In the genomic region with DNA sequence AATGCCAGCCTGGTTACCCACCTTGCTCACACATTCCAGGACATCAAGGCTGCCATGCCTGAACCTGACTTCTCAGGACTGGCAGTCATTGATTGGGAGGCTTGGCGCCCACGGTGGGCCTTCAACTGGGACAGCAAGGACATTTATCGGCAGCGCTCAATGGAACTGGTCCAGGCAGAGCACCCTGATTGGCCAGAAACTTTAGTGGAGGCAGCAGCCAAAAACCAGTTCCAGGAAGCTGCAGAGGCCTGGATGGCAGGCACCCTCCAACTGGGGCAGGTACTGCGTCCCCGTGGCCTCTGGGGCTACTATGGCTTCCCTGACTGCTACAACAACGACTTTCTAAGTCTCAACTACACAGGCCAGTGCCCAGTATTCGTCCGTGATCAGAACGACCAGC, we compare ENCODE assay signal across 12 mouse cellular contexts. TPM values are rescaled to one million over a fixed set of nuclear protein-coding genes. Genes with fewer than 3 reads are reported as not detected.
A peak's percentile ranks its signal among the peaks of the same experiment; 100 is the strongest.
DNase-seq lines count a peak whose midpoint lies in the region; ATAC-seq and TF ChIP-seq lines count a peak whose summit lies in the region.
"Had no signal": no experiment of that assay in that cellular context is flagged by ENCODE, and none has a peak within 500 bp of the region (broad histone marks: within the 10 kb centered on the region; RNA-seq: fewer than 3 reads in every experiment).

No protein-coding gene starts in this region.

- H3K27ac ChIP-seq in heart, postnatal 0 days (ENCODE audit: low read depth) = no peak overlapping the region
- no peak overlapping the region for H3K27ac ChIP-seq in limb, embryonic 13.5 days
- H3K27ac ChIP-seq in stomach, postnatal 0 days (replicated peaks) = peak overlapping the region; percentile 92; the same call in 1 of the 2 replicates

- DNase-seq in heart, postnatal 0 days (ENCODE audit: low spot score) = no peak
- DNase-seq in heart, adult 18-20 months = no peak
- DNase-seq in stomach, postnatal 0 days (ENCODE audit: low spot score) = no peak
- no peak for DNase-seq in right cerebral cortex, adult 18-20 months
- DNase-seq: cerebellum, postnatal 14 days; kidney, adult 9 months; lung, postnatal 10 days; thymus, postnatal 14 days had no signal

- no peaks in the 10 kb centered on the region for H3K27me3 ChIP-seq in heart, postnatal 0 days (ENCODE audit: control insufficient read depth, insufficient read depth, low read length)
- H3K27me3 ChIP-seq in megakaryocyte, embryonic 14.5 days (replicated peaks) = no peaks in the 10 kb centered on the region
- H3K27me3 ChIP-seq in limb, embryonic 13.5 days = no peaks in the 10 kb centered on the region
- no peaks in the 10 kb centered on the region for H3K27me3 ChIP-seq in stomach, postnatal 0 days (ENCODE audit: control insufficient read depth, insufficient read depth, low read length)
- H3K27me3 ChIP-seq: heart, embryonic 12.5 days had no signal

- no peak for ATAC-seq in heart, postnatal 0 days (ENCODE audit: insufficient read depth, low read depth)
- no peak for ATAC-seq in megakaryocyte, adult 5-6 weeks (ENCODE audit: poor library complexity, severe bottlenecking)
- no peak for ATAC-seq in limb, embryonic 13.5 days (ENCODE audit: low FRiP score, low read depth)
- ATAC-seq in stomach, postnatal 0 days (ENCODE audit: low FRiP score, low TSS enrichment) = no peak

- H3K4me3 ChIP-seq in heart, postnatal 0 days (ENCODE audit: low read depth, low read length) = no peak overlapping the region
- peak overlapping the region; percentile 66 for H3K4me3 ChIP-seq in megakaryocyte, embryonic 14.5 days (replicated peaks)
- no peak overlapping the region for H3K4me3 ChIP-seq in limb, embryonic 13.5 days
- peak overlapping the region; percentile 17 for H3K4me3 ChIP-seq in stomach, postnatal 0 days (ENCODE audit: low read depth, low read length)

- no peaks in the 10 kb centered on the region for H3K9me3 ChIP-seq in heart, postnatal 0 days (replicated peaks; ENCODE audit: control insufficient read depth, low read length)
- H3K9me3 ChIP-seq in megakaryocyte, embryonic 14.5 days = no peaks in the 10 kb centered on the region
- no peaks in the 10 kb centered on the region for H3K9me3 ChIP-seq in limb, embryonic 13.5 days
- no peaks in the 10 kb centered on the region for H3K9me3 ChIP-seq in stomach, postnatal 0 days (ENCODE audit: control insufficient read depth, low read length)
- H3K9me3 ChIP-seq: heart, embryonic 12.5 days had no signal

- 91% methylated on average over 10 of the region's 10 CpGs for WGBS in heart, postnatal 0 days
- 88% methylated on average over 10 of the region's 10 CpGs for WGBS in limb, embryonic 13.5 days
- WGBS in stomach, postnatal 0 days = 83% methylated on average over 10 of the region's 10 CpGs

- TF ChIP-seq CTCF in heart, postnatal 0 days (IDR thresholded peaks at IDR 0.05; ENCODE audit: low read depth) = no peak
- TF ChIP-seq CTCF in stomach, postnatal 0 days (IDR thresholded peaks at IDR 0.05; ENCODE audit: low read depth) = no peak

- H3K4me1 ChIP-seq in heart, postnatal 0 days (ENCODE audit: control insufficient read depth, insufficient read depth) = peaks cover 21% of the 10 kb centered on the region
- H3K4me1 ChIP-seq in megakaryocyte, embryonic 14.5 days = peaks cover 70% of the 10 kb centered on the region
- H3K4me1 ChIP-seq in limb, embryonic 13.5 days = peaks cover 61% of the 10 kb centered on the region
- peaks cover 8% of the 10 kb centered on the region for H3K4me1 ChIP-seq in stomach, postnatal 0 days (replicated peaks; ENCODE audit: control insufficient read depth, insufficient read depth)

- peaks cover 14% of the 10 kb centered on the region for H3K36me3 ChIP-seq in heart, postnatal 0 days (replicated peaks; ENCODE audit: control insufficient read depth, insufficient read depth, low read length)
- peaks cover 19% of the 10 kb centered on the region for H3K36me3 ChIP-seq in megakaryocyte, embryonic 14.5 days (replicated peaks; ENCODE audit: low read length)
- peaks cover 23% of the 10 kb centered on the region for H3K36me3 ChIP-seq in limb, embryonic 13.5 days
- H3K36me3 ChIP-seq in stomach, postnatal 0 days (ENCODE audit: control insufficient read depth, insufficient read depth, low read length) = no peaks in the 10 kb centered on the region

- no peak for TF ChIP-seq EP300 in heart, postnatal 0 days (IDR thresholded peaks at IDR 0.05; ENCODE audit: low read depth)
- no peak for TF ChIP-seq EP300 in stomach, postnatal 0 days (optimal IDR thresholded peaks at IDR 0.05)

- H3K9ac ChIP-seq in heart, postnatal 0 days (replicated peaks; ENCODE audit: low read depth, low read length) = no peak overlapping the region
- H3K9ac ChIP-seq in limb, embryonic 13.5 days = peak overlapping the region; percentile 36; the same call in 1 of the 2 replicates
- H3K9ac ChIP-seq in stomach, postnatal 0 days (ENCODE audit: low read length) = no peak overlapping the region

- H3K4me2 ChIP-seq in heart, postnatal 0 days (ENCODE audit: low read depth, low read length) = peak overlapping the region; percentile 62; the same call in 1 of the 2 replicates
- H3K4me2 ChIP-seq in limb, embryonic 13.5 days (replicated peaks) = peak overlapping the region; percentile 70
- peak overlapping the region; percentile 69 for H3K4me2 ChIP-seq in stomach, postnatal 0 days (replicated peaks; ENCODE audit: low read depth)

RNA-seq across cellular contexts. Expression of a gene that starts 0.8 kb away (rescaled TPM):
- 28.4 and 58.8 TPM in 2 replicates for total RNA-seq in heart, postnatal 0 days (2014; rRNA removed; ENCODE audit: low replicate concordance)
- 14.5 and 17.5 TPM in 2 replicates for polyA plus RNA-seq in heart, postnatal 0 days (2015; fragmentation: Nextera tagmentation; extraction: Ambion mirVana)
- total RNA-seq in heart, adult 18-20 months (2021) = 10 to 100 TPM; 16.1 to 20.1 TPM
- polyA plus RNA-seq in megakaryocyte, embryonic 14.5 days (2012; ENCODE audit: insufficient read depth, low replicate concordance) = 63.3 and 72.4 TPM in 2 replicates
- 7.2 and 15.3 TPM in 2 replicates for total RNA-seq in megakaryocyte, adult 5-6 weeks (2015)
- total RNA-seq in megakaryocyte, adult 5-6 weeks (2017) = 6.9 and 10.1 TPM in 2 replicates
- polyA plus RNA-seq in limb, embryonic 13.5 days (2015; fragmentation: Nextera tagmentation; extraction: Ambion mirVana) = 18.4 and 19.6 TPM in 2 replicates
- 13.3 and 14.7 TPM in 2 replicates for polyA plus RNA-seq in stomach, postnatal 0 days (2015; fragmentation: Nextera tagmentation; extraction: Ambion mirVana)

RNA-seq across cellular contexts. Expression of a gene that starts 1.1 kb away (rescaled TPM):
- total RNA-seq in heart, postnatal 0 days (2014; rRNA removed; ENCODE audit: low replicate concordance) = 14.0 and 21.3 TPM in 2 replicates
- 5.7 and 6.0 TPM in 2 replicates for polyA plus RNA-seq in heart, postnatal 0 days (2015; fragmentation: Nextera tagmentation; extraction: Ambion mirVana)
- 1 to 10 TPM; 3.4 to 5.1 TPM for total RNA-seq in heart, adult 18-20 months (2021)
- polyA plus RNA-seq in megakaryocyte, embryonic 14.5 days (2012; ENCODE audit: insufficient read depth, low replicate concordance) = 1.6 and 2.6 TPM in 2 replicates
- total RNA-seq in megakaryocyte, adult 5-6 weeks (2015) = 0.38 and 0.57 TPM in 2 replicates
- 0.98 and 0.99 TPM in 2 replicates for total RNA-seq in megakaryocyte, adult 5-6 weeks (2017)
- polyA plus RNA-seq in limb, embryonic 13.5 days (2015; fragmentation: Nextera tagmentation; extraction: Ambion mirVana) = 13.4 and 15.5 TPM in 2 replicates
- 7.2 and 8.0 TPM in 2 replicates for polyA plus RNA-seq in stomach, postnatal 0 days (2015; fragmentation: Nextera tagmentation; extraction: Ambion mirVana)

RNA-seq across cellular contexts. Expression of a gene that starts 2.7 kb away (rescaled TPM):
- 0.65 and 0.66 TPM in 2 replicates for total RNA-seq in heart, postnatal 0 days (2014; rRNA removed; ENCODE audit: low replicate concordance)
- polyA plus RNA-seq in heart, postnatal 0 days (2015; fragmentation: Nextera tagmentation; extraction: Ambion mirVana) = 0.29 and 0.44 TPM in 2 replicates
- under 1 TPM; 0.28 to 0.37 TPM for total RNA-seq in heart, adult 18-20 months (2021)
- 0.31 TPM in 1 of 2 replicates, not detected in the other for polyA plus RNA-seq in megakaryocyte, embryonic 14.5 days (2012; ENCODE audit: insufficient read depth, low replicate concordance)
- 1.5 and 1.9 TPM in 2 replicates for total RNA-seq in megakaryocyte, adult 5-6 weeks (2015)
- 0.18 and 0.57 TPM in 2 replicates for total RNA-seq in megakaryocyte, adult 5-6 weeks (2017)
- polyA plus RNA-seq in limb, embryonic 13.5 days (2015; fragmentation: Nextera tagmentation; extraction: Ambion mirVana) = 1.5 and 1.7 TPM in 2 replicates
- 1.3 and 1.4 TPM in 2 replicates for polyA plus RNA-seq in stomach, postnatal 0 days (2015; fragmentation: Nextera tagmentation; extraction: Ambion mirVana)

RNA-seq across cellular contexts. Expression of a gene that starts 9.6 kb away (rescaled TPM):
- total RNA-seq in heart, postnatal 0 days (2014; rRNA removed; ENCODE audit: low replicate concordance) = 22.3 and 31.2 TPM in 2 replicates
- 28.6 and 33.6 TPM in 2 replicates for polyA plus RNA-seq in heart, postnatal 0 days (2015; fragmentation: Nextera tagmentation; extraction: Ambion mirVana)
- total RNA-seq in heart, adult 18-20 months (2021) = 10 to 100 TPM; 48.5 to 48.8 TPM
- polyA plus RNA-seq in megakaryocyte, embryonic 14.5 days (2012; ENCODE audit: insufficient read depth, low replicate concordance) = 32.1 and 34.9 TPM in 2 replicates
- total RNA-seq in megakaryocyte, adult 5-6 weeks (2015) = 6.8 and 11.1 TPM in 2 replicates
- 8.7 and 9.9 TPM in 2 replicates for total RNA-seq in megakaryocyte, adult 5-6 weeks (2017)
- polyA plus RNA-seq in limb, embryonic 13.5 days (2015; fragmentation: Nextera tagmentation; extraction: Ambion mirVana) = 44.3 and 49.5 TPM in 2 replicates
- 35.5 and 42.7 TPM in 2 replicates for polyA plus RNA-seq in stomach, postnatal 0 days (2015; fragmentation: Nextera tagmentation; extraction: Ambion mirVana)

RNA-seq across cellular contexts. Expression of a gene that starts 10.1 kb away (rescaled TPM):
- 67.8 and 97.3 TPM in 2 replicates for total RNA-seq in heart, postnatal 0 days (2014; rRNA removed; ENCODE audit: low replicate concordance)
- polyA plus RNA-seq in heart, postnatal 0 days (2015; fragmentation: Nextera tagmentation; extraction: Ambion mirVana) = 58.6 and 60.5 TPM in 2 replicates
- total RNA-seq in heart, adult 18-20 months (2021) = 10 to 100 TPM; 31.4 to 40.0 TPM
- 10.8 and 11.8 TPM in 2 replicates for polyA plus RNA-seq in megakaryocyte, embryonic 14.5 days (2012; ENCODE audit: insufficient read depth, low replicate concordance)
- 0.56 and 1.9 TPM in 2 replicates for total RNA-seq in megakaryocyte, adult 5-6 weeks (2015)
- total RNA-seq in megakaryocyte, adult 5-6 weeks (2017) = 1.0 TPM in 1 of 2 replicates, not detected in the other
- polyA plus RNA-seq in limb, embryonic 13.5 days (2015; fragmentation: Nextera tagmentation; extraction: Ambion mirVana) = 127 and 130 TPM in 2 replicates
- polyA plus RNA-seq in stomach, postnatal 0 days (2015; fragmentation: Nextera tagmentation; extraction: Ambion mirVana) = 49.6 and 50.4 TPM in 2 replicates

Comparison
In these comparisons a context has a peak if more than half of its experiments do, and no peak if none do; other contexts are left out.
1. H3K4me3 ChIP-seq: peak in megakaryocyte, embryonic 14.5 days (single experiment) and stomach, postnatal 0 days (single experiment); none in heart, postnatal 0 days (single experiment) and limb, embryonic 13.5 days (single experiment).
2. Peak in every context shown above with its lines, with median percentiles within 50 percentile points of each other: H3K4me2 ChIP-seq.